Mouse (Mus musculus) intestine, embryonic 15.5 days (tissue): Measurements from ENCODE around the gene Mfsd11. TPM values are rescaled to one million over a fixed set of nuclear protein-coding genes. Genes with fewer than 3 reads are reported as not detected.
A peak's percentile ranks its signal among the peaks of the same experiment; 100 is the strongest.

Source experiments
- ATAC-seq: fragments of 200-750 bp; cut with Nextera tagmentation; 2 replicates; pipeline ENCODE4 v1.8.0; 2017; ENCODE audit warnings: moderate TSS enrichment, moderate library complexity
- H3K27ac ChIP-seq: fragments of 300-500 bp; sonication (generic); 2 replicates; pipeline ENCODE4 v1.5.1; 2015; ENCODE audit warnings: mild to moderate bottlenecking, inconsistent platforms
- H3K27me3 ChIP-seq: fragments of 300-500 bp; sonication (generic); replicated peaks from 2 replicates; pipeline ENCODE4 v1.6.1; 2015; ENCODE audit warnings: inconsistent platforms
- H3K36me3 ChIP-seq: fragments of 300-500 bp; sonication (generic); 2 replicates; pipeline ENCODE4 v1.6.1; 2015; ENCODE audit warnings: inconsistent platforms
- H3K4me1 ChIP-seq: fragments of 300-500 bp; sonication (generic); replicated peaks from 2 replicates; pipeline ENCODE4 v1.6.1; 2015; ENCODE audit warnings: inconsistent platforms
- H3K4me2 ChIP-seq: fragments of 300-500 bp; sonication (generic); replicated peaks from 2 replicates; pipeline ENCODE4 v1.6.1; 2015; ENCODE audit warnings: mild to moderate bottlenecking, inconsistent platforms
- H3K4me3 ChIP-seq: fragments of 300-500 bp; sonication (generic); replicated peaks from 2 replicates; pipeline ENCODE4 v1.5.1; 2015; ENCODE audit warnings: inconsistent platforms
- H3K9ac ChIP-seq: fragments of 300-500 bp; sonication (generic); 2 replicates; pipeline ENCODE4 v1.6.1; 2015; ENCODE audit warnings: inconsistent platforms
- H3K9me3 ChIP-seq: fragments of 300-500 bp; sonication (generic); 2 replicates; pipeline ENCODE4 v1.6.1; 2016; ENCODE audit warnings: inconsistent platforms
- WGBS: fragments of 180-500 bp; shearing (Covaris S2); methylation state at CpG from one replicate; pipeline ENCODE4 v1.1.7; 2015; 5-methylcytosine and 5-hydroxymethylcytosine counted together
- polyA plus RNA-seq: library from polyadenylated mRNA; unstranded; fragments of >200 nt; fragmentation: Nextera tagmentation; extraction: Ambion mirVana; gene quantifications from 2 replicates; pipeline ENCODE4 v1.2.1, GENCODE M21; 2015

Mfsd11 gene
- polyA plus RNA-seq, 1 experiment from 2014 or later = 47.3 TPM

- H3K4me1 ChIP-seq = peaks cover 47% of the 10 kb centered on the region
- H3K9me3 ChIP-seq = no peaks in the 10 kb centered on the region
- no peak overlapping the region for H3K4me3 ChIP-seq
- 52% methylated on average over 21 of the region's 21 CpGs for WGBS
- H3K4me2 ChIP-seq = peak overlapping the region; percentile 13; the same call in 1 of the 2 replicates
- H3K27me3 ChIP-seq = no peaks in the 10 kb centered on the region
- no peak overlapping the region for H3K9ac ChIP-seq
- H3K27ac ChIP-seq = peak overlapping the region; percentile 84
- H3K36me3 ChIP-seq = no peaks in the 10 kb centered on the region
- peak; percentile 34; the same call in 1 of the 2 replicates for ATAC-seq
Measured at GRCm38 (mm10) chr11:116812793-116813529, 39.3 kb upstream of the Mfsd11 start.

DNA sequence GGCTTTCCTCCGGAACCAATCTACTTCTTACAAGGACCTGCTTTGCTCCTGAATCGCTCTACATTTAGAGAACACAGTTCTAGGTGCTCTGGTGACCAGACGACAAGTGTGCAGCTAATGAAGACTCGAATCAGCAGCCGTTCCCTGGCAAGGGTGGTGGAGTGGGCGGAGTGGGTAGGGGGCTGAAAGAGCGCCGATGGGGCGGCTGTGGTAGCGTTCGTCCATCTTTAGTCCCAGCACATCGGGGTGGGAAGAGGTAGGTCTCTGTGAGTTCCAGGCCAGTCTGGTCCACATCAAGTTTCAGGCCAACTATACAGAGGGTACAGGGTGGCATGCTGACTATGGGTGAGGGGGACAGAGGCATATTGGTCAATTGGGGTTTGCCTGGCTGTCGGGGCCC, 38.6 kb upstream of the Mfsd11 start:
- Histone ChIP-seq H3K9ac (no peak overlapping the region; the same call in 1 of the 2 replicates), H3K27ac (peak overlapping the region; percentile 84), H3K4me2 (no peak overlapping the region), H3K9me3 (no peaks in the 10 kb centered on the region), H3K27me3 (no peaks in the 10 kb centered on the region), H3K4me1 (peaks cover 50% of the 10 kb centered on the region), H3K4me3 (no peak overlapping the region), H3K36me3 (no peaks in the 10 kb centered on the region)
- WGBS = 77% methylated on average over 13 of the region's 13 CpGs
- ATAC-seq = no peak

DNA sequence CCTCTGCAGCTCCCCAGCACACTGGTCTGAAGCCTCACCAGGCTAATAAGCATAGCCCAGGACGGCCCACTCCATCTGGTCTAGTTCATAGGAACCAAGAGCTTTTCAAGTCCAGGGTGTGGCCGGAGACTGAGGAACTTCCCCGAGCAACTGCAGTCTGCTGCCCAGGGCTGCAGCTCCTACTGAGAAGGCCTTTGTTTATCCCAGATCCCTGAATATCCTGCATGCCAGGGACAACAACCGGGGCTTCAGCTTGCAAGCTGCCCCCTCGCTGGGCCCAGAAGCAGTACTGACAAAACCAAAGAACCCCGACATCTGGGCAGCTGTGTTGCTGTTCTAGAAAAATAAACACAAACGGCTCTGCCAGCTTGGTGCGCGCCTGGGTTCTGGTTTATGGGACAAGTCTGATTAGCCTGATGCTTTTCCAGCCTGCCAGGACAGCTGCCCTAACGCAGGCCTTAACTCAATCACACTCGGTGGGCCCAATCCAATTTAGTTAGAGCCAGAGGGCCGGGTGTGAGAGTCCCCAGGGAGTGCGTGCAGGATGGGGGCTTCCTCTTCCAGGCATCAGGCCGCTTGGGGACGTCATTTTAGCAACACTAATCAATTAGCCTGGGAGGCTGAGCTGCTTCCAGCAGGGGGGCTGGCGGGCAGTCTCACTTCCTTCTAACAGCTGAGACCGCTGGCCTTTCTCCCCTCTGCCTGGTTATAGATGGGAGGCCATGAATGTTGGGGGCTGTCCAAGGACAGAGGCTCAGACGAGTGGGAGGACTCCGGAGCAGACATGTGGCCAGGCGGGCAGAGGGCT, 38.0 kb upstream of the Mfsd11 start:
- Histone ChIP-seq H3K27ac (peak overlapping the region; percentile 84), H3K4me2 (no peak overlapping the region), H3K4me1 (peaks cover 51% of the 10 kb centered on the region), H3K9me3 (no peaks in the 10 kb centered on the region), H3K36me3 (no peaks in the 10 kb centered on the region), H3K27me3 (no peaks in the 10 kb centered on the region), H3K4me3 (no peak overlapping the region), H3K9ac (no peak overlapping the region; the same call in 1 of the 2 replicates)
- 20% methylated on average over 20 of the region's 20 CpGs for WGBS
- ATAC-seq = peak; percentile 35

DNA sequence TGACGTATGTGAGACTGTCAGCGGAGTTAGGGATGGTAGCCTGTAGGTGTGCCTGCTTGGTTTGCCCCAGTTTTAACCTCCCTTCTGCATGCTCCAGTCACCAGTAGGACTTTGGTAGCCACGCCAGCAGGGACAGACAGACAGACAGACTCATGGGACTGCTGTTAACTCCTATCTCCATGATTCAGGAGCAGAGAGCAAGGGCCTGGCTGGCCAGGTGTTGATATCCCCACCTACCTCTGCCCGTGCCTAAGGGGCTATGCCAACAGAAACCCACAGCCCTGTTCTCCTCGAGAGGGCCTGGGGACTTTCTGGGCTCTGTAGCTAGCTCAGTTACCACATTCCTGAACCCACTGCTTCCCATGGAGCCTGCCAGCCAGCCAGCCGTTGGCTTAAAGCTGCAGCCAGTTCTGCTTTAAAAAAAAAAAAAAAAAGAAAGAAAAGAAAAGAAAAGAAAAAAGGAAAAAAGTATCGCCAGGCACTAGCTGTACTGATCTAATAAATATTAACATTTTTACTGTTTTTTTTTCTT, 37.3 kb upstream of the Mfsd11 start:
- H3K9ac ChIP-seq = 0 out of 2 replicates have a peak overlapping the region, but pooled peaks have one; percentile 5
- no peak overlapping the region; the same call in 1 of the 2 replicates for H3K4me2 ChIP-seq
- no peaks in the 10 kb centered on the region for H3K27me3 ChIP-seq

DNA sequence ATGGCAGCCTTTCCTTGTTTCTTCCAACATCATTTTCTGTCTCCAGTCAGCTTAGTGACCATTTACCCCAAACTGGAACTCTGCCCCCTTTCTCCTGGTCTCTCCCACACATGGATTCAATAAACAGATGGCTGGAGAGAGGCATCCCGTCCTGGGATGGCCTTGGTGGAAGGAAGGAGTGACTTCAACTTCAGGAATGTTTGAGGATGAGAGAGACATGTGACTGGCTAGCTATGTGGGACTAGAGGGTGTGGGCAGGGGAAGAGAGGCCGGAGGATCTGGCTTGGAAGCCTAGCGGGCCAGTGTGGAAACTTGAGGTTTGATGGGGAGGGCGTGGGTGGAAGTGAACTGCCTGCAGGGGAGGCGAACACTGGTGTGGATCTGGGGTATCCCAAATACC, 35.5 kb upstream of the Mfsd11 start:
- Histone ChIP-seq H3K9me3 (no peaks in the 10 kb centered on the region), H3K9ac (no peak overlapping the region), H3K36me3 (no peaks in the 10 kb centered on the region), H3K4me1 (peaks cover 64% of the 10 kb centered on the region), H3K27me3 (no peaks in the 10 kb centered on the region), H3K4me3 (no peak overlapping the region), H3K4me2 (no peak overlapping the region), H3K27ac (no peak overlapping the region)
- ATAC-seq = no peak
- WGBS = 68% methylated on average over 5 of the region's 5 CpGs

More for the DNA sequence above, 37.3 kb upstream of the Mfsd11 start:
- WGBS = 36% methylated on average over 7 of the region's 7 CpGs
- ATAC-seq = no peak
- Histone ChIP-seq H3K36me3 (no peaks in the 10 kb centered on the region), H3K27ac (peak overlapping the region; percentile 84), H3K9me3 (no peaks in the 10 kb centered on the region), H3K4me3 (no peak overlapping the region), H3K4me1 (peaks cover 57% of the 10 kb centered on the region)

GRCm38 (mm10) chr11:116817567-116817966, 34.7 kb upstream of the Mfsd11 start:
- H3K4me3 ChIP-seq = no peak overlapping the region
- H3K4me1 ChIP-seq = peaks cover 70% of the 10 kb centered on the region
- H3K9me3 ChIP-seq = no peaks in the 10 kb centered on the region
- 92% methylated on average over 5 of the region's 5 CpGs for WGBS
- no peak overlapping the region for H3K27ac ChIP-seq
- H3K9ac ChIP-seq = no peak overlapping the region
- H3K36me3 ChIP-seq = no peaks in the 10 kb centered on the region
- no peak for ATAC-seq
- no peaks in the 10 kb centered on the region for H3K27me3 ChIP-seq
- no peak overlapping the region for H3K4me2 ChIP-seq

DNA sequence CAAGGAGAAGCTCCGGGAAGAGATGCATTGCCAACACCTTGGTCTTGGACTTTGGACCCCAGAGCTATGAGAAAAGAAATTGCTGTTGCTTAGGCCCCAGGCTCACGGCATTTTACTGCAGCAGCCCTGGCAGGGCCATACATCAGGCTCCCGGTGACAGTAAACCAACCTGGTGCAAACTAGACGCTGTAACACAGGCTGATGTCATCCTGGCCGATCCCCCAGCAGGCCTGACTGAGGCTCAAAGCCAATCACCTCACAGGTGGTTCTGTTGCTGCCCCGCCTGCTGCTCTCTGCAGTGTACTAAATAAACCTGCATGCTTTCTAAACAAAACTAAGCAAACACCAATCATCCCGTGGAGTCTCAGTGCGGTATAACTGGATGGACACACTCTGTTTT, 33.5 kb upstream of the Mfsd11 start:
- ATAC-seq = peak; percentile 85
- no peak overlapping the region for H3K9ac ChIP-seq
- WGBS = 26% methylated on average over 8 of the region's 8 CpGs
- no peaks in the 10 kb centered on the region for H3K36me3 ChIP-seq
- no peaks in the 10 kb centered on the region for H3K27me3 ChIP-seq
- no peak overlapping the region for H3K4me3 ChIP-seq
- peaks cover 59% of the 10 kb centered on the region for H3K4me1 ChIP-seq
- H3K4me2 ChIP-seq = no peak overlapping the region
- peak overlapping the region; percentile 64 for H3K27ac ChIP-seq
- no peaks in the 10 kb centered on the region for H3K9me3 ChIP-seq

GRCm38 (mm10) chr11:116819932-116820593, 32.2 kb upstream of the Mfsd11 start:
- peaks cover 46% of the 10 kb centered on the region for H3K4me1 ChIP-seq
- no peaks in the 10 kb centered on the region for H3K9me3 ChIP-seq
- ATAC-seq = no peak
- no peaks in the 10 kb centered on the region for H3K27me3 ChIP-seq
- H3K4me3 ChIP-seq = no peak overlapping the region
- 86% methylated on average over 5 of the region's 5 CpGs for WGBS
- no peak overlapping the region for H3K4me2 ChIP-seq
- peak overlapping the region; percentile 64; the same call in 1 of the 2 replicates for H3K27ac ChIP-seq
- H3K9ac ChIP-seq = no peak overlapping the region
- no peaks in the 10 kb centered on the region for H3K36me3 ChIP-seq

DNA sequence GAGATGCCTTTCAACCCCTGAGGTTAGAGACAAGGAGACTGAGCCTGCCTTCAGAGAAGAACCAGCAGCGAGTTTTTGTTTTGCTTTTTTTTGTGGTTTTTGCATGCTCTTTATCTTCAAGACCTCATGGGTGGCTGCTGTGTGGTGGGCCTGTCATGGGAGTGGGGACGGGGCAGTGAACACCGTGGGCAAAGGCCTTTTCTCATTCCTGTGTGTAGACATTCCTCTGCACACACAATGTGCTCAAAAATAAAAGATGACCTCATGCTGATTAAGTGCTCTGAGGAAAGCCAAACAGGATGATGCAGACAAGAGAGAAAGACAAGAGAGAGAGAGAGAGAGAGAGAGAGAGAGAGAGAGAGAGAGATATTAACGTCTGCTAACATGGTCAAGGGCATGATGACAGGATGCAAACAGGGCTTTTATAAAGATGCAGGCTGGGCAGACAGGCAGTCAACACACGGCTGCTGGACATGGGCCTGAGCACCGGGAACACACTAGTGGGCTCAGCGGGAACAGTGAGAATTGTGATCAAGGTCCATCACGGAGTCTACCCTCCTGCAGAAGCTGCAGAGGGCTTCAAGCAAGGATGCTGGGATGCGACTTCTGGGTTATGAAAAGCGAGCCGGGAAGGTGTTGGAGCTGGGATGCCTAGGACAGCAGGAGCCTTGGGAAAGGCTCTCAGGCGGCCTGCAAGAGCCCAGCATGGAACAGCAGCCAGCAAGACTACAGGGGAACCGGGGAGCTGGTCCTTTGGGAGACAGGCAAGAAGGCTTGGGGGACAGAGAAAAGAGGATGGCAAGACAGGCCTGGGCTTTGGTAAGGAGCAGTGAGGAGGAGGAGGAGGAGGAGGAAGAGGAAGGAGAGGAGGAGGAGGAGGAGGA, 30.9 kb upstream of the Mfsd11 start:
- no peak overlapping the region for H3K4me3 ChIP-seq
- no peak for ATAC-seq
- no peaks in the 10 kb centered on the region for H3K9me3 ChIP-seq
- 0 out of 2 replicates have a peak overlapping the region, but pooled peaks have one; percentile 27 for H3K27ac ChIP-seq
- WGBS = 62% methylated on average over 13 of the region's 13 CpGs
- no peaks in the 10 kb centered on the region for H3K36me3 ChIP-seq
- H3K4me1 ChIP-seq = peaks cover 51% of the 10 kb centered on the region
- no peaks in the 10 kb centered on the region for H3K27me3 ChIP-seq
- H3K9ac ChIP-seq = peak overlapping the region; percentile 5; the same call in 1 of the 2 replicates
- H3K4me2 ChIP-seq = no peak overlapping the region

GRCm38 (mm10) chr11:116822215-116822614, 30.0 kb upstream of the Mfsd11 start:
- Histone ChIP-seq H3K27ac (no peak overlapping the region), H3K9ac (no peak overlapping the region), H3K27me3 (no peaks in the 10 kb centered on the region), H3K4me2 (no peak overlapping the region), H3K9me3 (no peaks in the 10 kb centered on the region), H3K4me3 (no peak overlapping the region), H3K4me1 (peaks cover 56% of the 10 kb centered on the region), H3K36me3 (no peaks in the 10 kb centered on the region)
- WGBS = 50% methylated on average over 10 of the region's 10 CpGs
- no peak for ATAC-seq

- 82% methylated on average over 10 of the region's 10 CpGs for WGBS
- H3K36me3 ChIP-seq = no peaks in the 10 kb centered on the region
- H3K4me1 ChIP-seq = peaks cover 53% of the 10 kb centered on the region
- no peak overlapping the region for H3K27ac ChIP-seq
- no peak overlapping the region for H3K4me2 ChIP-seq
- no peak overlapping the region for H3K9ac ChIP-seq
- no peak overlapping the region for H3K4me3 ChIP-seq
- no peaks in the 10 kb centered on the region for H3K9me3 ChIP-seq
- no peaks in the 10 kb centered on the region for H3K27me3 ChIP-seq
- ATAC-seq = no peak
Measured at GRCm38 (mm10) chr11:116822626-116823025, 29.6 kb upstream of the Mfsd11 start.
